Mouse (Mus musculus) forebrain, embryonic 16.5 days (tissue): ENCODE results near the gene Rin1. TPM values are rescaled to one million over a fixed set of nuclear protein-coding genes. Genes with fewer than 3 reads are reported as not detected.
"Not testable (repeated sequence)": the region's sequence is repeated elsewhere in the genome, so short reads cannot be mapped to it uniquely, and the experiment has no call there.

Experiments
- ATAC-seq: fragments of 200-750 bp; cut with Nextera tagmentation; 2 replicates; pipeline ENCODE4 v1.8.0; 2017; ENCODE audit warnings: mild to moderate bottlenecking, moderate library complexity
- H3K27ac ChIP-seq: fragments of 300-500 bp; sonication (generic); 2 replicates; pipeline ENCODE4 v1.5.1; 2014; ENCODE audit warnings: low read length, control low read depth
- H3K27me3 ChIP-seq: fragments of 300-500 bp; sonication (generic); replicated peaks from 2 replicates; pipeline ENCODE4 v1.6.1; 2014; ENCODE audit warnings: low read length; ENCODE audit not compliant: control insufficient read depth, insufficient read depth
- H3K36me3 ChIP-seq: fragments of 300-500 bp; sonication (generic); 2 replicates; pipeline ENCODE4 v1.6.1; 2014; ENCODE audit not compliant: control insufficient read depth, insufficient read depth
- H3K4me1 ChIP-seq: fragments of 300-500 bp; sonication (generic); replicated peaks from 2 replicates; pipeline ENCODE4 v1.6.1; 2014; ENCODE audit warnings: low read length; ENCODE audit not compliant: control insufficient read depth, insufficient read depth
- H3K4me2 ChIP-seq: fragments of 300-500 bp; sonication (generic); 2 replicates; pipeline ENCODE4 v1.6.1; 2014; ENCODE audit warnings: mild to moderate bottlenecking, low read length, control low read depth
- H3K4me3 ChIP-seq: fragments of 300-500 bp; sonication (generic); replicated peaks from 2 replicates; pipeline ENCODE4 v1.5.1; 2014; ENCODE audit warnings: mild to moderate bottlenecking, low read length, control low read depth
- H3K9ac ChIP-seq: fragments of 300-500 bp; sonication (generic); replicated peaks from 2 replicates; pipeline ENCODE4 v1.6.1; 2014; ENCODE audit warnings: low read depth, low read length, control low read depth
- H3K9me3 ChIP-seq: fragments of 300-500 bp; sonication (generic); 2 replicates; pipeline ENCODE4 v1.6.1; 2016; ENCODE audit warnings: low read length; ENCODE audit not compliant: control insufficient read depth
- WGBS: fragments of 180-500 bp; shearing (Covaris S2); extraction: QIAGEN DNeasy Blood & Tissue Kit; methylation state at CpG from one replicate; pipeline ENCODE4 v1.1.7; 2014; 5-methylcytosine and 5-hydroxymethylcytosine counted together
- polyA plus RNA-seq: library from polyadenylated mRNA; unstranded; fragments of >200 nt; fragmentation: Nextera tagmentation; extraction: Ambion mirVana; gene quantifications from 2 replicates; pipeline ENCODE4 v1.2.1, GENCODE M21; 2015

Rin1 gene
- 1.3 and 1.9 TPM in 2 replicates for polyA plus RNA-seq

GRCm38 (mm10) chr19:5050047-5050905 lies at the start of gene Rin1:
Gene Rin1 (plus strand): TSS chr19:5050481.
- peak; percentile 75 for ATAC-seq
- WGBS = 19% methylated on average over 14 of the region's 14 CpGs
- Histone ChIP-seq H3K27me3 (peaks cover 23% of the 10 kb centered on the region), H3K4me3 (no peak within 1 kb of the TSS), H3K27ac (peak within 1 kb of the TSS; percentile 43; the same call in 1 of the 2 replicates), H3K4me2 (no peak within 1 kb of the TSS), H3K4me1 (peaks cover 4% of the 10 kb centered on the region; the same call in 1 of the 2 replicates), H3K9ac (no peak within 1 kb of the TSS), H3K9me3 (no peaks in the 10 kb centered on the region), H3K36me3 (0 out of 2 replicates have a peak, but pooled peaks cover 5% of the 10 kb centered on the region)

- H3K9me3 ChIP-seq = no peaks in the 10 kb centered on the region
- H3K9ac ChIP-seq = peak overlapping the region; percentile 57
- peaks cover 14% of the 10 kb centered on the region for H3K4me1 ChIP-seq
- ATAC-seq = peak; percentile 99
- peak overlapping the region; percentile 92 for H3K27ac ChIP-seq
- H3K4me3 ChIP-seq = peak overlapping the region; percentile 41
- H3K4me2 ChIP-seq = peak overlapping the region; percentile 69
- H3K27me3 ChIP-seq = no peaks in the 10 kb centered on the region
- WGBS = under 1% methylated on average over 39 of the region's 39 CpGs
- no peaks in the 10 kb centered on the region for H3K36me3 ChIP-seq
Measured at GRCm38 (mm10) chr19:5001666-5002406, 48.4 kb upstream of the Rin1 start.

- 64% methylated on average over 2 of the region's 2 CpGs for whole genome bisulfite sequencing
- not testable (repeated sequence) for H3K9me3 ChIP-seq, H3K4me3 ChIP-seq, H3K4me2 ChIP-seq, H3K27me3 ChIP-seq, ATAC-seq, H3K36me3 ChIP-seq, H3K27ac ChIP-seq, H3K9ac ChIP-seq
- H3K4me1 ChIP-seq = peaks cover 14% of the 10 kb centered on the region
Measured at GRCm38 (mm10) chr19:5003644-5004043, 46.6 kb upstream of the Rin1 start.

GRCm38 (mm10) chr19:5004925-5005324 lies 45.4 kb upstream of the Rin1 start:
- Histone ChIP-seq H3K4me3 (no peak overlapping the region), H3K27ac (no peak overlapping the region), H3K27me3 (no peaks in the 10 kb centered on the region), H3K36me3 (no peaks in the 10 kb centered on the region), H3K9me3 (no peaks in the 10 kb centered on the region), H3K9ac (no peak overlapping the region), H3K4me2 (no peak overlapping the region), H3K4me1 (peaks cover 8% of the 10 kb centered on the region)
- 71% methylated on average over 4 of the region's 4 CpGs for WGBS
- no peak for ATAC-seq

GRCm38 (mm10) chr19:5013138-5013537 lies 37.1 kb upstream of the Rin1 start:
- no peak overlapping the region for H3K4me2 ChIP-seq
- no peak overlapping the region for H3K4me3 ChIP-seq
- no peaks in the 10 kb centered on the region for H3K27me3 ChIP-seq
- ATAC-seq = no peak
- no peak overlapping the region for H3K9ac ChIP-seq
- peaks cover 5% of the 10 kb centered on the region; the same call in 1 of the 2 replicates for H3K4me1 ChIP-seq
- H3K36me3 ChIP-seq = no peaks in the 10 kb centered on the region
- 55% methylated on average over 8 of the region's 8 CpGs for WGBS
- H3K27ac ChIP-seq = no peak overlapping the region
- H3K9me3 ChIP-seq = no peaks in the 10 kb centered on the region

- Histone ChIP-seq H3K4me3 (no peak overlapping the region), H3K4me2 (no peak overlapping the region), H3K27me3 (no peaks in the 10 kb centered on the region), H3K27ac (no peak overlapping the region), H3K4me1 (peaks cover 5% of the 10 kb centered on the region; the same call in 1 of the 2 replicates), H3K9me3 (no peaks in the 10 kb centered on the region), H3K9ac (no peak overlapping the region), H3K36me3 (no peaks in the 10 kb centered on the region)
- 10% methylated on average over 8 of the region's 8 CpGs for WGBS
- no peak for ATAC-seq
Measured at GRCm38 (mm10) chr19:5014961-5015398, 35.3 kb upstream of the Rin1 start.

- Histone ChIP-seq H3K27me3 (no peaks in the 10 kb centered on the region), H3K9me3 (no peaks in the 10 kb centered on the region), H3K9ac (no peak overlapping the region), H3K4me2 (no peak overlapping the region), H3K4me3 (no peak overlapping the region), H3K27ac (no peak overlapping the region), H3K36me3 (no peaks in the 10 kb centered on the region), H3K4me1 (peaks cover 5% of the 10 kb centered on the region; the same call in 1 of the 2 replicates)
- 31% methylated on average over 10 of the region's 10 CpGs for WGBS
- ATAC-seq = 0 out of 2 replicates have a peak, but pooled peaks have one; percentile 38
Measured at GRCm38 (mm10) chr19:5016221-5016742, 34.0 kb upstream of the Rin1 start.

- Histone ChIP-seq H3K4me2 (no peak overlapping the region), H3K36me3 (no peaks in the 10 kb centered on the region), H3K27ac (no peak overlapping the region), H3K9ac (no peak overlapping the region), H3K4me3 (no peak overlapping the region), H3K4me1 (peaks cover 5% of the 10 kb centered on the region; the same call in 1 of the 2 replicates), H3K9me3 (no peaks in the 10 kb centered on the region), H3K27me3 (no peaks in the 10 kb centered on the region)
- no peak for ATAC-seq
- WGBS = 24% methylated on average over 12 of the region's 12 CpGs
Measured at GRCm38 (mm10) chr19:5016782-5017181, 33.5 kb upstream of the Rin1 start.

- no peak overlapping the region for H3K4me2 ChIP-seq
- no peaks in the 10 kb centered on the region for H3K9me3 ChIP-seq
- no peak overlapping the region for H3K4me3 ChIP-seq
- no peak overlapping the region for H3K9ac ChIP-seq
- no peaks in the 10 kb centered on the region for H3K27me3 ChIP-seq
- H3K36me3 ChIP-seq = no peaks in the 10 kb centered on the region
- ATAC-seq = no peak
- H3K4me1 ChIP-seq = peaks cover 5% of the 10 kb centered on the region; the same call in 1 of the 2 replicates
- 96% methylated on average over 4 of the region's 4 CpGs for WGBS
- H3K27ac ChIP-seq = no peak overlapping the region
Measured at GRCm38 (mm10) chr19:5017611-5018010, 32.7 kb upstream of the Rin1 start.
